Mouse (Mus musculus) megakaryocyte, embryonic 14.5 days (primary cell): ENCODE measurements at regions not wholly inside any gene's neighbourhood (a gene's known extent, or its start where the extent isn't known, plus 50 kb on each side); places are given as distances from the start of the nearest gene placed in this dataset.

Source experiments
- FLI1 ChIP-seq: IDR thresholded peaks from 2 replicates; pipeline ENCODE4 v1.6.1; 2012; ENCODE audit warnings: low read length, inconsistent platforms, mixed read lengths
- GATA1 ChIP-seq: IDR thresholded peaks from 3 replicates; pipeline ENCODE4 v1.6.1; 2012; ENCODE audit warnings: mixed read lengths, low read length, inconsistent platforms, borderline replicate concordance

DNA sequence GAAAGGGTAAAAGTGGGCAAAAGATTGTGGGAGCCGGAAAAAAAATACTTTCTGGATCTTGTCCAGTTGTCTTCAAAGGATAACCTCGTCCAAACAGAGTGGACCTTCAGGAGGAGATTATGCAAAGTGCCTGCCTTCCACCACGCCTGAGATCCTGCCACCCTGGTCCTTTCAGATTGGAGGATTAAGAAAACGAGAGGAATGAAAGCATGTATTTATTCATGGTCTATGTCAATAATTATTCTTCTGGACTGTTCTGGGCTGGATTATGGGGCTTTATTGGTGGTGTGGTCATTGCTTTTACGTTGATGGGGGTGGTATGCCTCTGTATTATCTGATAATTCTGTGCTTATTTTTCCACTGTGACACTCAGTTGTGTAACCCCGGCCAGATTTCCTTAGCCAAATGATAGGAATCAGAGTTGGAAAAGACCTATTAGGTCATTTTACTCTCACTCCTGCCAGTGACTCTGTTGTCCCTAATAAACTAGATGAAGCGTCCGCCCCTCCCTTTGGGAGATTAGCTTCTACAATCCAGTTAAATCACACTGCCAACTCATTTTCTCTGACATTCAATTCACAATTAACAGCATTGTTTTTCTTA, 656.3 kb downstream of the Slc22a22 start:
- no peak for TF ChIP-seq GATA1
- no peak for TF ChIP-seq FLI1
